Mouse (Mus musculus) testis, adult 10 weeks (tissue): ENCODE measurements around the gene Zfp558. TPM values are rescaled to one million over a fixed set of nuclear protein-coding genes. Genes with fewer than 3 reads are reported as not detected.

Experiments
- polyA plus RNA-seq: library from polyadenylated mRNA; stranded (reverse); fragments of 350-450 nt; fragmentation: Illumina TruSeq; extraction: RNeasy Lipid Tissue Mini Kit (QIAGEN cat#74804); gene quantifications from one replicate; pipeline ENCODE4 v1.2.3, GENCODE M21; 2014; ENCODE audit warnings: low read depth, low replicate concordance

The Zfp558 gene
- 104 TPM for polyA plus RNA-seq

DNA sequence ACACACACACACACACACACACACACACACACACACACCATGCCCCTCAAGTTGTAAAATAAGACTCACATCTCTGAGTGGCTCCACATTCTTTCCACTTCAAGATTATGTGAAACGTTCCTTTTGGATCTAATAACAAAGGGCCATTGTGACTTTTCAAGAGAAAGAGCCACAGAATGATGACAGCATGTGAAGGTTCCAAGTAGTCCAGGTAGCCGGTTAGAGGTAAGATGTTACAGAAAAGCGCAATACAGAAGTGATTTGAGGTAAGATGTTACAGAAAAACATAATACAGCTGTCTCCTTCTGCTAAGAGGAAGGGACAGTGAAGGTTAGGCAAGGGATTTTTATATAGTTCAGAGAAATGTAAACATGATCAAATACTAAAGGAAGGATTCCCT is at the start of gene Zfp558, which contains the start of gene Mbd3l1:
Gene Zfp558 (minus strand): TSS at position 101 of the 400 bp plus-strand sequence.
Gene Mbd3l1 (plus strand): TSS at position 192 of the 400 bp plus-strand sequence.

GRCm38 (mm10) chr9:18430354-18430753 is 47.7 kb downstream of the Zfp558 start, which contains the start of gene Mbd3l2:
Mbd3l2 (plus strand) TSS chr9:18430654.

Other genes with a start within 250 kb of the Zfp558 start
- 52.2 TPM for gene Chordc1, start 186.1 kb downstream of the Zfp558 start, polyA plus RNA-seq
- 39.3 TPM for gene Naalad2, start 75.3 kb downstream of the Zfp558 start, polyA plus RNA-seq
- gene Ubtfl1, start 73.8 kb downstream of the Zfp558 start, polyA plus RNA-seq = 1.2 TPM
- not detected for gene Mbd3l2, start 47.6 kb downstream of the Zfp558 start, polyA plus RNA-seq
- gene Mbd3l1, start 91 bp upstream of the Zfp558 start, polyA plus RNA-seq = 345 TPM
- 18.0 TPM for gene Muc16, start 196.3 kb upstream of the Zfp558 start, polyA plus RNA-seq